Mouse (Mus musculus): Measurements from ENCODE around the gene Usp38. TPM values are rescaled to one million over a fixed set of nuclear protein-coding genes. Genes with fewer than 3 reads are reported as not detected.
"Not testable (repeated sequence)": the region's sequence is repeated elsewhere in the genome, so short reads cannot be mapped to it uniquely, and the experiment has no call there.

Gene Usp38
- 14.0 and 15.0 TPM in 2 replicates for polyA plus RNA-seq (2015; fragmentation: Nextera tagmentation; extraction: Ambion mirVana)

- Histone ChIP-seq H3K9ac (ENCODE audit: low read depth, low read length) (peak within 1 kb of the TSS; percentile 96), H3K4me2 (ENCODE audit: low read depth, low read length) (peak within 1 kb of the TSS; percentile 74), H3K4me3 (ENCODE audit: low read length) (peak within 1 kb of the TSS; percentile 99), H3K9me3 (ENCODE audit: control insufficient read depth, low read length) (no peaks in the 10 kb centered on the region), H3K27me3 (replicated peaks; ENCODE audit: control insufficient read depth, insufficient read depth, low read length) (no peaks in the 10 kb centered on the region), H3K36me3 (ENCODE audit: control insufficient read depth, insufficient read depth, low read length) (no peaks in the 10 kb centered on the region), H3K4me1 (ENCODE audit: control insufficient read depth, insufficient read depth, low read length) (peaks cover 10% of the 10 kb centered on the region), H3K27ac (ENCODE audit: low read length) (peak within 1 kb of the TSS; percentile 97)
- peak; percentile 98 for ATAC-seq
- WGBS, result 3% methylated on average over 57 of the region's 57 CpGs
Observed at GRCm38 (mm10) chr8:81014789-81015699, at the start of gene Usp38. Gene Usp38, minus strand, starts transcription at chr8:81014928.

DNA sequence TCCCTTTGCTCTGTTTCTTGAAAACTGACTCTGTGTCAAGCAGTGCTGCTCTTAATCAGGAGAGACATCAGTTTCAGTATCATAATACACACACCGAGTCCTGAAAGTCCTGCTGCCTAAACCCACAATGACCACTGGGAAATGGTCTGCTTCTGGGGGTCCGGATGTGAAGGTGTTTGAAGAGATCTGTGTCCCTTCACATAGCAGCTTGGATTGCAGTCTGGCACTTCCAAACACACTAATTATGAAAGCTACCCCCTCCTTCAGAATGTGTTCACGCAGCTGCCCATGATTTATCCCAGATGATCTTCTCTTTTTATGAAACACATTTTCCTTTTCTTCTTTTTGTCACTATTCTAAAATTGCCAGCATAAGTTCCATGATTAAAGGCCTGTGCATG is 47.8 kb upstream of the Usp38 start:
- Histone ChIP-seq H3K27me3 (replicated peaks; ENCODE audit: control insufficient read depth, insufficient read depth, low read length) (no peaks in the 10 kb centered on the region), H3K9ac (ENCODE audit: low read depth, low read length) (no peak overlapping the region), H3K36me3 (ENCODE audit: control insufficient read depth, insufficient read depth, low read length) (no peaks in the 10 kb centered on the region), H3K4me1 (ENCODE audit: control insufficient read depth, insufficient read depth, low read length) (no peaks in the 10 kb centered on the region), H3K9me3 (ENCODE audit: control insufficient read depth, low read length) (no peaks in the 10 kb centered on the region), H3K4me2 (ENCODE audit: low read depth, low read length) (no peak overlapping the region), H3K4me3 (ENCODE audit: low read length) (no peak overlapping the region), H3K27ac (ENCODE audit: low read length) (no peak overlapping the region)
- ATAC-seq, result no peak
- WGBS, result 73% methylated on average over 3 of the region's 3 CpGs

GRCm38 (mm10) chr8:81061950-81062349 is 47.2 kb upstream of the Usp38 start:
- Histone ChIP-seq H3K36me3 (ENCODE audit: control insufficient read depth, insufficient read depth, low read length) (no peaks in the 10 kb centered on the region), H3K9ac (ENCODE audit: low read depth, low read length) (no peak overlapping the region), H3K4me2 (ENCODE audit: low read depth, low read length) (no peak overlapping the region), H3K27ac (ENCODE audit: low read length) (no peak overlapping the region), H3K4me3 (ENCODE audit: low read length) (no peak overlapping the region), H3K27me3 (replicated peaks; ENCODE audit: control insufficient read depth, insufficient read depth, low read length) (no peaks in the 10 kb centered on the region), H3K4me1 (ENCODE audit: control insufficient read depth, insufficient read depth, low read length) (no peaks in the 10 kb centered on the region), H3K9me3 (ENCODE audit: control insufficient read depth, low read length) (no peaks in the 10 kb centered on the region)
- no peak for ATAC-seq
- 31% methylated on average over 3 of the region's 3 CpGs for WGBS

- Histone ChIP-seq H3K4me2 (ENCODE audit: low read depth, low read length) (no peak overlapping the region), H3K27ac (ENCODE audit: low read length) (no peak overlapping the region), H3K36me3 (ENCODE audit: control insufficient read depth, insufficient read depth, low read length) (no peaks in the 10 kb centered on the region), H3K27me3 (replicated peaks; ENCODE audit: control insufficient read depth, insufficient read depth, low read length) (no peaks in the 10 kb centered on the region), H3K9ac (ENCODE audit: low read depth, low read length) (no peak overlapping the region), H3K9me3 (ENCODE audit: control insufficient read depth, low read length) (no peaks in the 10 kb centered on the region), H3K4me1 (ENCODE audit: control insufficient read depth, insufficient read depth, low read length) (no peaks in the 10 kb centered on the region), H3K4me3 (ENCODE audit: low read length) (no peak overlapping the region)
- no peak for ATAC-seq
- WGBS, result 47% methylated on average over 3 of the region's 3 CpGs
Observed at GRCm38 (mm10) chr8:81044201-81044600, 29.5 kb upstream of the Usp38 start.

- no peaks in the 10 kb centered on the region for H3K4me1 ChIP-seq (ENCODE audit: control insufficient read depth, insufficient read depth, low read length)
- H3K4me2 ChIP-seq (ENCODE audit: low read depth, low read length), result no peak overlapping the region
- H3K9me3 ChIP-seq (ENCODE audit: control insufficient read depth, low read length), result peaks cover 10% of the 10 kb centered on the region; the same call in 1 of the 2 replicates
- H3K4me3 ChIP-seq (ENCODE audit: low read length), result no peak overlapping the region
- ATAC-seq, result no peak
- no peak overlapping the region for H3K9ac ChIP-seq (ENCODE audit: low read depth, low read length)
- 37% methylated on average over 2 of the region's 2 CpGs for WGBS
- no peak overlapping the region for H3K27ac ChIP-seq (ENCODE audit: low read length)
- no peaks in the 10 kb centered on the region for H3K36me3 ChIP-seq (ENCODE audit: control insufficient read depth, insufficient read depth, low read length)
- H3K27me3 ChIP-seq (replicated peaks; ENCODE audit: control insufficient read depth, insufficient read depth, low read length), result no peaks in the 10 kb centered on the region
Observed at GRCm38 (mm10) chr8:81027991-81028390, 13.3 kb upstream of the Usp38 start.

DNA sequence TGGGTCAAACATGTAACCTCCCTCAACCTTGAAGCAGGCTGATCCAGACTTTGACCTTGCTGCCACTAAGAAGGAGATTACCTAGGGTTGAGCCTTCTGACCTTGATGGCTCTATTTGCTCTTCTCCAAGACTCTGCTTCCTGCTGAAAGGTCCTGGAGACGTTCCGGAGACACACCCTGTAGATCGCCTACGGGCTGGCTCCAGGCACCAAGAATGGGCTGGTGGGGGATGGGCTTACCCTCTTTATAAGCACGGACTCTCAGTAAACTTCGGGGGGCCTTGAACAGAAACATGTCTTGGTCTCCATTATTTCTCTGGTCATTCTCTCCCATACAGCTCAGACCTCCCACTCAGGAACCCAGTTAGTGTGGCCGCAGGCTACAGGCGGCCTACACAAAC is 2.8 kb upstream of the Usp38 start:
- WGBS, result 83% methylated on average over 8 of the region's 8 CpGs
- H3K27me3 ChIP-seq (replicated peaks; ENCODE audit: control insufficient read depth, insufficient read depth, low read length); H3K4me3 ChIP-seq (ENCODE audit: low read length); H3K4me2 ChIP-seq (ENCODE audit: low read depth, low read length); H3K4me1 ChIP-seq (ENCODE audit: control insufficient read depth, insufficient read depth, low read length); H3K9ac ChIP-seq (ENCODE audit: low read depth, low read length); H3K36me3 ChIP-seq (ENCODE audit: control insufficient read depth, insufficient read depth, low read length); H3K27ac ChIP-seq (ENCODE audit: low read length); ATAC-seq; H3K9me3 ChIP-seq (ENCODE audit: control insufficient read depth, low read length): not testable (repeated sequence)

GRCm38 (mm10) chr8:81013811-81014530 is 757 bp downstream of the Usp38 start:
- no peaks in the 10 kb centered on the region for H3K27me3 ChIP-seq (replicated peaks; ENCODE audit: control insufficient read depth, insufficient read depth, low read length)
- H3K9me3 ChIP-seq (ENCODE audit: control insufficient read depth, low read length), result no peaks in the 10 kb centered on the region

GRCm38 (mm10) chr8:81012699-81013098 is 2.0 kb downstream of the Usp38 start:
- Histone ChIP-seq H3K9ac (ENCODE audit: low read depth, low read length) (0 out of 2 replicates have a peak overlapping the region, but pooled peaks have one; percentile 0), H3K9me3 (ENCODE audit: control insufficient read depth, low read length) (no peaks in the 10 kb centered on the region)
- WGBS, result 57% methylated on average over 2 of the region's 2 CpGs

More at GRCm38 (mm10) chr8:81013811-81014530, 757 bp downstream of the Usp38 start:
- H3K4me2 ChIP-seq (ENCODE audit: low read depth, low read length), result peak overlapping the region; percentile 74
- peak overlapping the region; percentile 96 for H3K9ac ChIP-seq (ENCODE audit: low read depth, low read length)
- 3% methylated on average over 45 of the region's 45 CpGs for WGBS
- ATAC-seq, result no peak; the same call in 1 of the 2 replicates
- peak overlapping the region; percentile 89 for H3K27ac ChIP-seq (ENCODE audit: low read length)
- peaks cover 10% of the 10 kb centered on the region for H3K4me1 ChIP-seq (ENCODE audit: control insufficient read depth, insufficient read depth, low read length)
- H3K36me3 ChIP-seq (ENCODE audit: control insufficient read depth, insufficient read depth, low read length), result no peaks in the 10 kb centered on the region
- peak overlapping the region; percentile 99 for H3K4me3 ChIP-seq (ENCODE audit: low read length)

DNA sequence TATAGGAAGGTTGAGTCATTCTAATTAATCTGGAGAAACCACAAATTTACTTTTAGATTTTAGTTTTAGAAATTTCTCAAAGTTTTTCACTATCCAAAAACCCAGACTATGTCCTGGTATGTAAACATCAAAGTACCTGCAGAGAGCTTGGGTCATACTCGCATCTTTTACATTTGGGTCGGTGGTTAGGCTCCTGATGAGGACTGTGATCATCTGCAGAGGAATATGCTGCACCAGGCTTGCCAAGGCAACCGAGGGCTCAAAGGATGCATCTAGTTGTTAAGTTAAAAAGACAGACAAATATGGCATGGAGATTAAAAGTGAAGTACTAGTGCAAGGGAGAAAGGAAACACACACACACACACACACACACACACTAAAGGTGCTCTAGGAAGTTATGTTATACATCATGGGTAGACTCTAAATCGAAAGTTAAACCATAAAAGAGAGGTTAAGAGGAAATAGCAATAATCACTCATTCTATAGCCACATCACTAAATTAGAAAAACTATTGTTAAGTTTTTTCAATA is 2.6 kb downstream of the Usp38 start:
- Histone ChIP-seq H3K4me3 (ENCODE audit: low read length) (peak overlapping the region; percentile 21), H3K27me3 (replicated peaks; ENCODE audit: control insufficient read depth, insufficient read depth, low read length) (no peaks in the 10 kb centered on the region), H3K27ac (ENCODE audit: low read length) (no peak overlapping the region), H3K4me1 (ENCODE audit: control insufficient read depth, insufficient read depth, low read length) (peaks cover 10% of the 10 kb centered on the region), H3K9me3 (ENCODE audit: control insufficient read depth, low read length) (no peaks in the 10 kb centered on the region), H3K36me3 (ENCODE audit: control insufficient read depth, insufficient read depth, low read length) (no peaks in the 10 kb centered on the region; the same call in 1 of the 2 replicates), H3K9ac (ENCODE audit: low read depth, low read length) (no peak overlapping the region), H3K4me2 (ENCODE audit: low read depth, low read length) (peak overlapping the region; percentile 43)
- ATAC-seq, result no peak
- WGBS, result 76% methylated on average over 4 of the region's 4 CpGs

More at GRCm38 (mm10) chr8:81012699-81013098, 2.0 kb downstream of the Usp38 start:
- H3K27me3 ChIP-seq (replicated peaks; ENCODE audit: control insufficient read depth, insufficient read depth, low read length), result no peaks in the 10 kb centered on the region
- ATAC-seq, result no peak
- H3K4me1 ChIP-seq (ENCODE audit: control insufficient read depth, insufficient read depth, low read length), result peaks cover 10% of the 10 kb centered on the region
- H3K36me3 ChIP-seq (ENCODE audit: control insufficient read depth, insufficient read depth, low read length), result no peaks in the 10 kb centered on the region; the same call in 1 of the 2 replicates
- peak overlapping the region; percentile 74 for H3K4me2 ChIP-seq (ENCODE audit: low read depth, low read length)
- H3K4me3 ChIP-seq (ENCODE audit: low read length), result peak overlapping the region; percentile 99
- H3K27ac ChIP-seq (ENCODE audit: low read length), result no peak overlapping the region
